Mouse (Mus musculus) adrenal gland, postnatal 14 days (tissue): ENCODE data around the gene Kcnk6. TPM values are rescaled to one million over a fixed set of nuclear protein-coding genes. Genes with fewer than 3 reads are reported as not detected.
"Not testable (repeated sequence)": the region's sequence is repeated elsewhere in the genome, so short reads cannot be mapped to it uniquely, and the experiment has no call there.

Experiments used
- DNase-seq: peaks from one replicate; pipeline ENCODE4 v3.0.0; 2021; ENCODE audit warnings: mixed read lengths
- total RNA-seq: library from RNA; stranded (reverse); gene quantifications from 2 replicates; pipeline ENCODE4 v1.2.3, GENCODE M21; 2021

The Kcnk6 gene
- total RNA-seq, 1 experiment from 2014 or later: 3.0 TPM

DNA sequence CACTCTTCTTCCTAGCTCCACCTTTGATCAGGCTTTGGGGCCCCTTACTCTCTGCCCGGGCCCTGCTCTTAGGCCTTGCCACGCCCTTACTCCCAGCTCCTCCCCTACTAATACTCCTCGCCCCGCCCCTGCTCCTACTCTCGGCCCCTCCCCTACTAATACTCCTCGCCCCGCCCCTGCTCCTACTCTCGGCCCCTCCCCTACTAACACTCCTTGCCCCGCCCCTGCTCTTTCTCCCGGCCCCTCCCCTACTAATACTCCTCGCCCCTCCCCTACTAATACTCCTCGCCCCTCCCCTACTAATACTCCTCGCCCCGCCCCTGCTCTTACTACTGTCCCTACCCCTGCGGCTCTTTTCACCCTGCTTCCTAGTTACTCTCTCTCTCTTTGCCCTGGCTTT lies 21.3 kb downstream of the Kcnk6 start:
- peak; percentile 76 for DNase-seq

DNA sequence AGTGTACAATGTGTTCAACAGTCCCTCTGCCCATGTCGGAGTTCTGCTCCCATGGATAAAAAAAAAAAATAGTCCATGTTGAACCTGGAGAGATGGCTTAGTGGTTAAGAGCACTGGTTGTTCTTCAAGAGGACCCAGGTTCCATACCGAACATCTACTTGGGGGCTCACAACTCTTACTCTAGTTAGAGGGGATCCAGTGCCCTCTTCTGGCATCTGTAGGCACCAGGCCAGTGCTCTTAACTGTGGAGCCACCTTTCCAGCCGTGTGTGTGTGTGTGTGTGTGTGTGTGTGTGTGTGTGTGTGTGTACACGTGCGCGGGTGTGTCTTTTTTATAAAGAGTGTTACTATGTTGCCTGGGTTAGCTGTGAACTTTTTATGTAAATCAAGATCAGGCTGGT lies 29.7 kb downstream of the Kcnk6 start:
- no peak for DNase-seq

DNA sequence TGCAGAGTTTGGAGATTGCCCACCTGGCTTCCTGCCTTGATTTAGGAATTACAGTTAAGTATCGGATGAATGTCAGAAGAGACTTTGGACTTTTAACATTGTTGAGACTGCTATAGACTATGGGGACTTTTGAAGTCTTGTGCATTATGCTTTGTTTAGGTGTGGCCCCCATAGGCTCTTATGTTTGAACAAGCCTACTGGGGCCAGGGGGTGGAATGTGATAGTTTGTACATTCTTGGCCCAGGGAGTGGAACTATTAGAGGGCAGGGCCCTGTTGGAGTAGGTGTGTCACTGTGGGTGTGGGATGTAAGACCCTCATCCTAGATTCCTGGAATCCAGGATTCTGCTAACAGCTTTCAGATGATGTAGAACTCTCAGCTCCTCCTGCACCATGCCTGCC lies 38.1 kb downstream of the Kcnk6 start:
- DNase-seq: not testable (repeated sequence)

DNA sequence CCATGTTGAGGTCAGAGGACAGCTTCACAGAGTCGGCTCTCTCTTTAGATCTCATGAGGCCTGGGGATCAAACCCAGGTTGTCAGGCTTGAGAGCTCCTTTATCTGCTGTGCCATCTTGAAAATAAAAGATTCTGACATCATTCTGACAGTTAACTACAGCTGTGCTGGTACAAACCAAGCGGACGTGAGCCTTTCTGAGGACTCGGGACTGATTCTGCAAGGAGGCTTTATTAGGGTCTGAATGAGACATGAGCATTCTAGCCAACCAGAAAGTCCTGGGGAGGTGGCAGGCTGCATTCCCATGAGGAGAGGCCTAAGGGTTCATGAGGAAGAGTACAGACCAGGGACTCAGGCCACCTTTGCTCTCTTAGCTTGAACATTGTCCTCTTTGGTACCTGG lies 51.0 kb downstream of the Kcnk6 start:
- not testable (repeated sequence) for DNase-seq

DNA sequence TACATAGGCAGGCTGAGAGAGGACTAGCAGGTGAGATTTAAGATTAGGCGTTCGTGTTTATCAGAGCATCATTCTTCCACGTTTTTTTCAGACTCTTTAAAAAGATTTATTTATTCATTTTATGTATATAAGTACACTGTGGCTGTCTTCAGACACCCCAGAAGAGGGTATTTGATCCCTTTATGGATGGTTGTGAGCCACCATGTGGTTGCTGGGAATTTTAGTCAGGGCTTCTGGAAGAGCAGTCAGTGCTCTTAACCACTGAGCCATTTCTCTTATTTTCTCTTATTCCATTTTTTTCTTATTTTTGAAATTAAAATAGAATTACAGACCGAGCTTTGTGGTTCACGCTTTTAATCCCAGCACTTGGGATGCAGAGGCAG lies 51.5 kb downstream of the Kcnk6 start:
- DNase-seq: no peak

- DNase-seq: peak; percentile 98
Observed at GRCm38 (mm10) chr7:29180077-29180853, 52.0 kb downstream of the Kcnk6 start, which contains the start of gene Psmd8. Gene Psmd8, minus strand, starts transcription at chr7:29180701.

DNA sequence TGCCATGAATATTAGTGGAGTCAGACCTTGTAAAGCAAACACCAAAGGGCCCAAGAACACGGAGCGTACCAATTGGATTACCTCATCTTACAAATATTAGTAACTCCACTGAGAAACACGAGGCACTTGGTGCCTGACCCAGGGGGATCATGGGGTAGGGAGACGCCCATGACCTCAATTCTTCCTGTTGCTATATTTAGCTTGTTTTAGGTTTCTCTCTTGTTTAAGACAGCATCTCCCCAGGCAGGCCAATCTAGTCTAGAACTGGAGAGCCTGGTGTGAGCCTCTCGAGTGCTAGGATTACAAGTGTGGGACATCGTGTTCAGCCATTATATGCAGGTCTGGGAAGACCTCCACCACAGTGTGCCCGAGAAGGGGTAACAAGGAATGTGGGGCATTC lies 53.0 kb downstream of the Kcnk6 start:
- DNase-seq: no peak

DNA sequence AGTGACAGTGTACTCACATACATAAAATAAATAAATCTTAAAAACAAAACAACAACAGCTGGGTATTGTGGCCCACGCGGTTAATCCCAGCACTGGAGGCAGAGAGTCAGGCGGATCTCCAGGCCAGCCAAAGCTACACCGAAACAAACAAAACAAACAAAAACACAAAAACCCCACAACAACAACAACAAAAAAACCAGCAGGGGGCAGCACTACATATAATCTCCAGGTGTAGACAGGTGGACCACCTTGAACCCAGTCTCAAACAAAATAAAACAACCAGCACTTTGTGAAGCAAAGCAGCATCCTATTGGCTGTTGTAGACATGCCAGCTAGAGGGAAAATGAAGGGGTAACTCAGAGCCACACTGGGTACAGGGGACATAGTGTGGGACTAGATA lies 54.2 kb downstream of the Kcnk6 start:
- DNase-seq: no peak

- no peak for DNase-seq
Observed at GRCm38 (mm10) chr7:29172390-29173016, 59.8 kb downstream of the Kcnk6 start.

Other genes starting within 250 kb of the Kcnk6 start
- 0.11 and 0.19 TPM in 2 replicates for gene Ryr1, start 107.3 kb downstream of the Kcnk6 start, total RNA-seq
- gene Rasgrp4, start 97.7 kb downstream of the Kcnk6 start, total RNA-seq: 1.8 and 2.2 TPM in 2 replicates
- 8.0 and 15.8 TPM in 2 replicates for gene Fam98c, start 76.3 kb downstream of the Kcnk6 start, total RNA-seq
- gene Ggn, start 62.3 kb downstream of the Kcnk6 start, total RNA-seq: 1.1 and 1.2 TPM in 2 replicates
- 6.6 and 6.9 TPM in 2 replicates for gene Spred3, start 62.1 kb downstream of the Kcnk6 start, total RNA-seq
- 212 and 215 TPM in 2 replicates for gene Psmd8, start 51.8 kb downstream of the Kcnk6 start, total RNA-seq
- gene Catsperg1, start 18.5 kb downstream of the Kcnk6 start, total RNA-seq: 0.63 and 0.79 TPM in 2 replicates
- gene Yif1b, start 5.8 kb upstream of the Kcnk6 start, total RNA-seq: 77.1 and 81.0 TPM in 2 replicates
- gene 2200002D01Rik, start 16.0 kb upstream of the Kcnk6 start, total RNA-seq: 2.4 and 2.7 TPM in 2 replicates
- 29.0 and 31.5 TPM in 2 replicates for gene Spint2, start 49.4 kb upstream of the Kcnk6 start, total RNA-seq
- 10.9 and 12.4 TPM in 2 replicates for gene Ppp1r14a, start 56.8 kb upstream of the Kcnk6 start, total RNA-seq
- 1.8 and 2.4 TPM in 2 replicates for gene Dpf1, start 71.4 kb upstream of the Kcnk6 start, total RNA-seq